30 mouse cellular contexts compared by ENCODE assay signal in the genomic region with DNA sequence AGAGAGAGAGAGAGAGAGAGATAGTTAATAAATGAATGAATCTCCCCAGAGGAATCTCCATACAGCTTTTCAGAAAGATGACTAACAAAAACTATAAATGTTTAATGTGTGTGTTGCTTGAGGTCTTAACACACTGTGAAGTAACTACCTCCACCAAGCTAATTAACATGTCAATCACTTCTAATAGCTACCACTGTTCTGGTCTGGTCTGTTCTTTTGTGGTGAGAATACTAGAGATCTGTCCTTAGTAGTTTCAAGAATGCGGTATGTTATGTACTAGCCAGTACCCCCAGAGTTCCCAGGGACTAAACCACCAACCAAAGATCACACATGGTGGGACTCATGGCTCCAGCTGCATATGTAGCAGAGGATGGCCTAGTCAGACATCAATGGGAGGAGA.
"Had no signal": no experiment of that assay in that cellular context is flagged by ENCODE, and none has a peak within 500 bp of the region (broad histone marks: within the 10 kb centered on the region; RNA-seq: fewer than 3 reads in every experiment).

No protein-coding gene starts in this region.

- H3K27ac ChIP-seq: left cerebral cortex, adult 2 months; limb, embryonic 10.5 days; limb, embryonic 12.5 days; limb, embryonic 13.5 days; limb, embryonic 15.5 days; liver, embryonic 12.5 days; liver, embryonic 13.5 days; liver, embryonic 14.5 days; liver, embryonic 15.5 days; lung, embryonic 15.5 days; macrophage; midbrain, embryonic 10.5 days; midbrain, embryonic 12.5 days; midbrain, embryonic 15.5 days had no signal

- H3K9me3 ChIP-seq: limb, embryonic 10.5 days; limb, embryonic 12.5 days; limb, embryonic 13.5 days; limb, embryonic 15.5 days; liver, embryonic 12.5 days; liver, embryonic 13.5 days; liver, embryonic 15.5 days; lung, embryonic 15.5 days; megakaryocyte, embryonic 14.5 days; midbrain, embryonic 10.5 days; midbrain, embryonic 12.5 days; midbrain, embryonic 15.5 days had no signal

- H3K4me3 ChIP-seq: left cerebral cortex, adult 2 months; limb, embryonic 10.5 days; limb, embryonic 12.5 days; limb, embryonic 13.5 days; limb, embryonic 15.5 days; liver, embryonic 12.5 days; liver, embryonic 13.5 days; liver, embryonic 15.5 days; lung, embryonic 15.5 days; megakaryocyte, embryonic 14.5 days; midbrain, embryonic 10.5 days; midbrain, embryonic 12.5 days; midbrain, embryonic 15.5 days; myocyte had no signal

- DNase-seq: left cerebral cortex, postnatal 4 days; liver; liver, embryonic 13.5 days; liver, postnatal 0 days; lung, adult 18-20 months; lung, adult 2 months; lung, embryonic 14.5 days; lung, postnatal 10 days; lung, postnatal 14 days; lung, postnatal 36 days; lung, postnatal 4 days had no signal

- H3K36me3 ChIP-seq: limb, embryonic 10.5 days; limb, embryonic 12.5 days; limb, embryonic 13.5 days; limb, embryonic 15.5 days; liver, embryonic 12.5 days; liver, embryonic 13.5 days; liver, embryonic 15.5 days; lung, embryonic 15.5 days; midbrain, embryonic 10.5 days; midbrain, embryonic 12.5 days; midbrain, embryonic 15.5 days had no signal

- H3K27me3 ChIP-seq: limb, embryonic 12.5 days; limb, embryonic 13.5 days; limb, embryonic 15.5 days; liver, embryonic 12.5 days; liver, embryonic 13.5 days; liver, embryonic 15.5 days; lung, embryonic 15.5 days; midbrain, embryonic 12.5 days; midbrain, embryonic 15.5 days had no signal

- ATAC-seq: liver, embryonic 12.5 days; liver, postnatal 0 days; lung, postnatal 0 days; midbrain, embryonic 15.5 days; midbrain, embryonic 16.5 days had no signal

- H3K4me2 ChIP-seq: limb, embryonic 12.5 days; limb, embryonic 13.5 days; limb, embryonic 15.5 days; liver, embryonic 11.5 days; liver, embryonic 12.5 days; liver, embryonic 13.5 days; liver, embryonic 15.5 days; lung, embryonic 14.5 days; lung, embryonic 15.5 days; midbrain, embryonic 11.5 days; midbrain, embryonic 12.5 days; midbrain, embryonic 15.5 days had no signal

- H3K9ac ChIP-seq: limb, embryonic 12.5 days; limb, embryonic 13.5 days; limb, embryonic 15.5 days; liver, embryonic 12.5 days; liver, embryonic 13.5 days; liver, embryonic 14.5 days; liver, embryonic 15.5 days; liver, postnatal 0 days; lung, embryonic 14.5 days; lung, embryonic 15.5 days; midbrain, embryonic 12.5 days; midbrain, embryonic 15.5 days had no signal

- H3K4me1 ChIP-seq: limb, embryonic 10.5 days; limb, embryonic 12.5 days; limb, embryonic 13.5 days; limb, embryonic 15.5 days; liver, embryonic 12.5 days; liver, embryonic 13.5 days; liver, embryonic 15.5 days; lung, embryonic 15.5 days; megakaryocyte, embryonic 14.5 days; midbrain, embryonic 10.5 days; midbrain, embryonic 12.5 days; midbrain, embryonic 15.5 days had no signal
